Mouse (Mus musculus) ES-E14 (cell line): ENCODE data around the gene Pspn.

ENCODE experiments used
- CHD2 ChIP-seq: IDR thresholded peaks from 2 replicates; pipeline ENCODE4 v1.6.1; 2014; ENCODE audit warnings: mild to moderate bottlenecking, low read depth, low read length, inconsistent platforms
- HCFC1 ChIP-seq: IDR thresholded peaks from 2 replicates; pipeline ENCODE4 v1.6.1; 2012; ENCODE audit warnings: low read length, inconsistent platforms, borderline replicate concordance; ENCODE audit not compliant: insufficient read depth
- MAFK ChIP-seq: IDR thresholded peaks from 2 replicates; pipeline ENCODE4 v1.6.1; 2014; ENCODE audit warnings: mild to moderate bottlenecking, low read depth, low read length, inconsistent platforms; ENCODE audit not compliant: insufficient read depth
- ZC3H11A ChIP-seq: IDR thresholded peaks from 2 replicates; pipeline ENCODE4 v1.6.1; 2012; ENCODE audit warnings: low read depth, mild to moderate bottlenecking, inconsistent platforms, low read length, borderline replicate concordance

DNA sequence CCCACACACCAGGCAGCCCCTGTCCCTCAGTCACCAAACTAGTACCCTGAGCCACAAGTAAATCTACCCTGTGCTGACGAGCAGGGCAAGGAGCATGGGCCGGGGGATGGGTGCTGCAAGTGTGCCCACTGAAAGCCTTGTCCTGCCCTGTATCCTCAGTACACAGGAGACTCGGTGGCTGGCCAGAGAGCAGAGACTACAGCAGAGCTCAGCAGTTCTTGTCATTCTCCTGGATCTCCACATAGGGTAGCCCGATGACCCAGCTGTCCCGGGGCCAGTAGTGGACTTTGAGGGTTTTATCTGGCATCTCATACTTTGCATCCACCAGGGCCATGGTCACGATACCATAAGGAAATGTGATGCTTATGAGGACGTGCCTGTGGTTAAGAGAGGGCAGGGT, 44.9 kb downstream of the Pspn start:
- TF ChIP-seq CHD2: no peak
- TF ChIP-seq ZC3H11A: no peak
- no peak for TF ChIP-seq HCFC1
- TF ChIP-seq MAFK: no peak
